Comparison of ENCODE assay signal across 16 mouse cellular contexts in the genomic region with DNA sequence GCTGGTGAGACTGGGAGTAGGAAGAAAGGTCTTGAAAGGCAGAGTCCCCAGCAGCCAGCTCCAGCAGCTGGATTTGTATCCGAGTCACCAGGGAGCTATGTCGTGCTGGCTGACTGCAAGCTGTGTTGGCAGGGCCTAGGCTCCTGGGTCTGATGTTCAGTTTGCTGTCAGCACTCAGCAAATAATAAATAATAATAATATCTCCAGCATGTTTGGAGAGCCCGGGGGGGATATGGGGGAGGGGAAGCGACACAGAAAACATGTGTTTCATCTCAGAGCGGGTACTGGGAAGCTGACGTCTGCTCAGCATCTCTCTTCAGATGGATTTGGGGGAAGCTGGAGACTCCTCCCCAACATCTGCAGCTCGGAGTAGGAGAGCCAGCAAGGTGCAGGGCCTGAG. TPM values are rescaled to one million over a fixed set of nuclear protein-coding genes. Genes with fewer than 3 reads are reported as not detected.
DNase-seq lines count a peak whose midpoint lies in the region; ATAC-seq lines count a peak whose summit lies in the region.
"Had no signal": no experiment of that assay in that cellular context is flagged by ENCODE, and none has a peak within 500 bp of the region (broad histone marks: within the 10 kb centered on the region; RNA-seq: fewer than 3 reads in every experiment).

No protein-coding gene starts in this region.

- no peak for DNase-seq in neural tube, embryonic 10.5 days (ENCODE audit: extremely low spot score, low spot score)
- DNase-seq in spleen, postnatal 14 days (ENCODE audit: low spot score in 2 of 2) = no peak
- DNase-seq in cerebellum, postnatal 14 days = no peak
- DNase-seq: cerebellum, postnatal 36 days; kidney, adult 11 months; thymus, postnatal 36 days had no signal

- 0 out of 2 replicates have a peak, but pooled peaks have one; percentile 22 for ATAC-seq in heart, embryonic 15.5 days (replicated peaks; ENCODE audit: insufficient number of reproducible peaks, insufficient read depth, low FRiP score, low read depth)
- no peak for ATAC-seq in heart, embryonic 12.5 days (ENCODE audit: insufficient number of reproducible peaks, low FRiP score)
- peak; percentile 43; the same call in 1 of the 2 replicates for ATAC-seq in neural tube, embryonic 13.5 days (ENCODE audit: low read depth)
- ATAC-seq in intestine, embryonic 16.5 days = 0 out of 2 replicates have a peak, but pooled peaks have one; percentile 28
- ATAC-seq in stomach, embryonic 16.5 days (ENCODE audit: insufficient read depth, low FRiP score) = peak; percentile 55

- peaks cover 24% of the 10 kb centered on the region for H3K27me3 ChIP-seq in heart, embryonic 15.5 days
- peaks cover 53% of the 10 kb centered on the region for H3K27me3 ChIP-seq in heart, embryonic 12.5 days (replicated peaks)
- peaks cover 96% of the 10 kb centered on the region for H3K27me3 ChIP-seq in neural tube, embryonic 13.5 days
- no peaks in the 10 kb centered on the region for H3K27me3 ChIP-seq in intestine, embryonic 16.5 days (replicated peaks; ENCODE audit: control insufficient read depth, insufficient read depth, low read length)
- H3K27me3 ChIP-seq in stomach, embryonic 16.5 days (ENCODE audit: control insufficient read depth, insufficient read depth, low read length) = no peaks in the 10 kb centered on the region

- no peak overlapping the region for H3K4me3 ChIP-seq in heart, embryonic 15.5 days
- no peak overlapping the region for H3K4me3 ChIP-seq in heart, embryonic 12.5 days
- H3K4me3 ChIP-seq in neural tube, embryonic 13.5 days = no peak overlapping the region
- no peak overlapping the region for H3K4me3 ChIP-seq in intestine, embryonic 16.5 days (ENCODE audit: low read length)
- H3K4me3 ChIP-seq in stomach, embryonic 16.5 days (replicated peaks; ENCODE audit: low read length) = no peak overlapping the region
- H3K4me3 ChIP-seq: erythroblast, embryonic 14.5 days; midbrain, embryonic 12.5 days; neural tube, embryonic 12.5 days had no signal

- H3K36me3 ChIP-seq in heart, embryonic 15.5 days = no peaks in the 10 kb centered on the region
- no peaks in the 10 kb centered on the region for H3K36me3 ChIP-seq in heart, embryonic 12.5 days
- H3K36me3 ChIP-seq in neural tube, embryonic 13.5 days = no peaks in the 10 kb centered on the region
- H3K36me3 ChIP-seq in intestine, embryonic 16.5 days (ENCODE audit: control insufficient read depth, insufficient read depth, low read length) = no peaks in the 10 kb centered on the region
- H3K36me3 ChIP-seq in stomach, embryonic 16.5 days (ENCODE audit: control insufficient read depth, insufficient read depth, low read length) = no peaks in the 10 kb centered on the region
- H3K36me3 ChIP-seq: midbrain, embryonic 12.5 days; neural tube, embryonic 12.5 days had no signal

- no peak overlapping the region for H3K4me2 ChIP-seq in heart, embryonic 15.5 days
- no peak overlapping the region for H3K4me2 ChIP-seq in heart, embryonic 12.5 days
- no peak overlapping the region for H3K4me2 ChIP-seq in neural tube, embryonic 13.5 days
- no peak overlapping the region for H3K4me2 ChIP-seq in intestine, embryonic 16.5 days (ENCODE audit: low read depth, low read length)
- no peak overlapping the region for H3K4me2 ChIP-seq in stomach, embryonic 16.5 days (ENCODE audit: low read depth, low read length)
- H3K4me2 ChIP-seq: midbrain, embryonic 12.5 days; neural tube, embryonic 12.5 days had no signal

- no peak overlapping the region for H3K9ac ChIP-seq in heart, embryonic 15.5 days
- no peak overlapping the region for H3K9ac ChIP-seq in heart, embryonic 12.5 days
- H3K9ac ChIP-seq in neural tube, embryonic 13.5 days = no peak overlapping the region
- H3K9ac ChIP-seq in intestine, embryonic 16.5 days (ENCODE audit: low read depth, low read length) = no peak overlapping the region
- H3K9ac ChIP-seq in stomach, embryonic 16.5 days (ENCODE audit: low read length) = no peak overlapping the region
- H3K9ac ChIP-seq: liver, embryonic 14.5 days; midbrain, embryonic 12.5 days; neural tube, embryonic 12.5 days had no signal

- no peaks in the 10 kb centered on the region for H3K9me3 ChIP-seq in heart, embryonic 15.5 days (replicated peaks)
- no peaks in the 10 kb centered on the region for H3K9me3 ChIP-seq in heart, embryonic 12.5 days (replicated peaks)
- no peaks in the 10 kb centered on the region for H3K9me3 ChIP-seq in neural tube, embryonic 13.5 days
- H3K9me3 ChIP-seq in intestine, embryonic 16.5 days (ENCODE audit: control insufficient read depth, low read length) = no peaks in the 10 kb centered on the region
- H3K9me3 ChIP-seq in stomach, embryonic 16.5 days (replicated peaks; ENCODE audit: control insufficient read depth, low read length) = no peaks in the 10 kb centered on the region
- H3K9me3 ChIP-seq: midbrain, embryonic 12.5 days; neural tube, embryonic 12.5 days had no signal

- WGBS in heart, embryonic 15.5 days = 54% methylated on average over 7 of the region's 7 CpGs
- 59% methylated on average over 7 of the region's 7 CpGs for WGBS in heart, embryonic 12.5 days
- 67% methylated on average over 7 of the region's 7 CpGs for WGBS in neural tube, embryonic 13.5 days
- WGBS in intestine, embryonic 16.5 days = 53% methylated on average over 7 of the region's 7 CpGs
- 39% methylated on average over 7 of the region's 7 CpGs for WGBS in stomach, embryonic 16.5 days

- H3K4me1 ChIP-seq in heart, embryonic 15.5 days (replicated peaks) = no peaks in the 10 kb centered on the region
- no peaks in the 10 kb centered on the region for H3K4me1 ChIP-seq in heart, embryonic 12.5 days (replicated peaks)
- peaks cover 16% of the 10 kb centered on the region for H3K4me1 ChIP-seq in neural tube, embryonic 13.5 days (replicated peaks)
- no peaks in the 10 kb centered on the region for H3K4me1 ChIP-seq in intestine, embryonic 16.5 days (ENCODE audit: control insufficient read depth, insufficient read depth, low read length)
- peaks cover 6% of the 10 kb centered on the region; the same call in 1 of the 2 replicates for H3K4me1 ChIP-seq in stomach, embryonic 16.5 days (ENCODE audit: control insufficient read depth, insufficient read depth, low read length)

- H3K27ac ChIP-seq in heart, embryonic 15.5 days = no peak overlapping the region
- no peak overlapping the region for H3K27ac ChIP-seq in heart, embryonic 12.5 days (ENCODE audit: poor library complexity, severe bottlenecking)
- no peak overlapping the region for H3K27ac ChIP-seq in neural tube, embryonic 13.5 days (replicated peaks)
- no peak overlapping the region for H3K27ac ChIP-seq in intestine, embryonic 16.5 days (ENCODE audit: low read length)
- H3K27ac ChIP-seq in stomach, embryonic 16.5 days (ENCODE audit: low read length) = peak overlapping the region; percentile 28; the same call in 1 of the 2 replicates
- H3K27ac ChIP-seq: liver, embryonic 14.5 days; midbrain, embryonic 12.5 days; neural tube, embryonic 12.5 days had no signal

RNA-seq across cellular contexts. Expression of a gene that starts 19.8 kb away (rescaled TPM):
- 0.05 and 0.46 TPM in 2 replicates for polyA plus RNA-seq in heart, embryonic 15.5 days (2015; fragmentation: Nextera tagmentation; extraction: Ambion mirVana)
- polyA plus RNA-seq in heart, embryonic 12.5 days (2016; fragmentation: Nextera tagmentation; extraction: Ambion mirVana) = 0.54 and 0.87 TPM in 2 replicates
- 0.58 TPM in 1 of 2 replicates, not detected in the other for polyA plus RNA-seq in neural tube, embryonic 13.5 days (2015; fragmentation: Nextera tagmentation; extraction: Ambion mirVana)
- 9.0 and 9.1 TPM in 2 replicates for polyA plus RNA-seq in intestine, embryonic 16.5 days (2015; fragmentation: Nextera tagmentation; extraction: Ambion mirVana)
- polyA plus RNA-seq in stomach, embryonic 16.5 days (2015; fragmentation: Nextera tagmentation; extraction: Ambion mirVana) = 106 and 110 TPM in 2 replicates
- polyA plus RNA-seq: frontal cortex, adult 2 months had no signal

Comparison
In these comparisons a context has a peak if more than half of its experiments do, and no peak if none do; other contexts are left out.
1. RNA of a gene that starts 19.8 kb away (polyA plus RNA-seq): 106 to 110 TPM in stomach, embryonic 16.5 days; 9.0 to 9.1 TPM in intestine, embryonic 16.5 days, 0.54 to 0.87 TPM in heart, embryonic 12.5 days, 0.05 to 0.46 TPM in heart, embryonic 15.5 days and 0.58 TPM in neural tube, embryonic 13.5 days; every median in the first group is over 10 times any median in the second.